Mouse (Mus musculus) intestine, embryonic 16.5 days (tissue): ENCODE data around the gene Chchd1. TPM values are rescaled to one million over a fixed set of nuclear protein-coding genes. Genes with fewer than 3 reads are reported as not detected.
A peak's percentile ranks its signal among the peaks of the same experiment; 100 is the strongest.

ENCODE experiments used
- ATAC-seq: fragments of 200-750 bp; cut with Nextera tagmentation; 2 replicates; pipeline ENCODE4 v1.8.0; 2017; ENCODE audit warnings: moderate TSS enrichment, moderate library complexity
- H3K27ac ChIP-seq: fragments of 300-500 bp; sonication (generic); 2 replicates; pipeline ENCODE4 v1.5.1; 2014; ENCODE audit warnings: mild to moderate bottlenecking, low read length
- H3K27me3 ChIP-seq: fragments of 300-500 bp; sonication (generic); replicated peaks from 2 replicates; pipeline ENCODE4 v1.6.1; 2014; ENCODE audit warnings: low read length, control low read depth, mixed read lengths; ENCODE audit not compliant: control insufficient read depth, insufficient read depth
- H3K36me3 ChIP-seq: fragments of 300-500 bp; sonication (generic); 2 replicates; pipeline ENCODE4 v1.6.1; 2014; ENCODE audit warnings: low read length, control low read depth; ENCODE audit not compliant: control insufficient read depth, insufficient read depth
- H3K4me1 ChIP-seq: fragments of 300-500 bp; sonication (generic); 2 replicates; pipeline ENCODE4 v1.6.1; 2014; ENCODE audit warnings: low read length, control low read depth, mixed read lengths; ENCODE audit not compliant: control insufficient read depth, insufficient read depth
- H3K4me2 ChIP-seq: fragments of 300-500 bp; sonication (generic); 2 replicates; pipeline ENCODE4 v1.6.1; 2014; ENCODE audit warnings: low read depth, low read length, control low read depth
- H3K4me3 ChIP-seq: fragments of 300-500 bp; sonication (generic); 2 replicates; pipeline ENCODE4 v1.5.1; 2014; ENCODE audit warnings: mild to moderate bottlenecking, low read length
- H3K9ac ChIP-seq: fragments of 300-500 bp; sonication (generic); 2 replicates; pipeline ENCODE4 v1.6.1; 2014; ENCODE audit warnings: low read depth, low read length
- H3K9me3 ChIP-seq: fragments of 300-500 bp; sonication (generic); 2 replicates; pipeline ENCODE4 v1.6.1; 2016; ENCODE audit warnings: low read length, control low read depth; ENCODE audit not compliant: control insufficient read depth
- WGBS: fragments of 180-500 bp; shearing (Covaris S2); extraction: QIAGEN DNeasy Blood & Tissue Kit; methylation state at CpG from one replicate; pipeline ENCODE4 v1.1.7; 2014; 5-methylcytosine and 5-hydroxymethylcytosine counted together
- microRNA-seq: library from miRNA; unstranded; fragments of <30 nt; microRNA quantifications from one replicate; pipeline ENCODE4, GENCODE M21; 2016
- polyA plus RNA-seq: library from polyadenylated mRNA; unstranded; fragments of >200 nt; fragmentation: Nextera tagmentation; extraction: Ambion mirVana; gene quantifications from 2 replicates; pipeline ENCODE4 v1.2.1, GENCODE M21; 2015

Gene Chchd1
- polyA plus RNA-seq, 1 experiment from 2014 or later: 190 TPM

DNA sequence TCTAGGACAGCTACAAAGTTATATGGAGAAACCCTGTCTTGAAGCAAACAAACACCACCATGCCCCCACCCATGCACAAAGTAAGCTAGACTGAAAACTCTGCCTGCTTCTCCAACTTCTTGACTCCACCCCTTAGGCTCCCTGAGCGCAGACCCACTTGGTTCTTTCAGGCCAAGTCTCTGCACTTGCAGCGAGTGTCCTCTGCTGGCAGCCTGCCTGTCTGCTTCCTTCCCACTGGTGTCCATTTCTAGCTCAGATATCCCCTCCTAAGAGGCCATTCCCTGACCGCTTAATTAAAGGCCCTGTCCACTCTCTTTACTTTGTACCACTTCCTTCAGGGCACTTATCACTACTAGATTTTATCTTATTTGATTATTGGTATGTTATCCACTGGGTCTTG, 40.8 kb downstream of the Chchd1 start:
- H3K4me3 ChIP-seq: no peak overlapping the region
- no peaks in the 10 kb centered on the region for H3K4me1 ChIP-seq
- ATAC-seq: no peak
- no peaks in the 10 kb centered on the region for H3K27me3 ChIP-seq
- H3K36me3 ChIP-seq: peaks cover 7% of the 10 kb centered on the region; the same call in 1 of the 2 replicates
- no peak overlapping the region for H3K27ac ChIP-seq
- H3K9ac ChIP-seq: no peak overlapping the region
- H3K9me3 ChIP-seq: no peaks in the 10 kb centered on the region
- H3K4me2 ChIP-seq: no peak overlapping the region
- 69% methylated on average over 3 of the region's 3 CpGs for WGBS

DNA sequence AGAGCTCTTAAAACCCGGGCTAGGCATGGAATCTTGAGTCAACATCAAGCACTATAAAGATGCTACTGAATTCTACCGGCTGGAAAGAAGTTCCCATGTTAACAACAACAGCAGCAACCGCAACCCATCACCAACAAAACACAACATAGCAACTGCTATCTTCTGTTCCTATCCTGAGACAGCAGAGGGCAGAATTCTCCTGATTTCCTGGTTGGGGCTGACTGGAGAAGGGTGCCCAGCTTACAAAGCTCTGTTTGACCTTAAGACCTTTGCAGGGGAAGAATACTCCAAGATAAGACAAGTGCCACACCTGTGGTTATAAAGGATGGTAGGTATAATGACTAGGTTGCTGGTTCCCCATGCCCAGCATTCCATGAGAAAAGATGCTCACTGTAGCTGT, 44.1 kb downstream of the Chchd1 start:
- H3K4me1 ChIP-seq: peaks cover 2% of the 10 kb centered on the region
- H3K27ac ChIP-seq: no peak overlapping the region
- ATAC-seq: no peak
- no peak overlapping the region for H3K9ac ChIP-seq
- no peak overlapping the region for H3K4me3 ChIP-seq
- H3K9me3 ChIP-seq: no peaks in the 10 kb centered on the region
- whole genome bisulfite sequencing: 71% methylated on average over 3 of the region's 3 CpGs
- no peaks in the 10 kb centered on the region for H3K27me3 ChIP-seq
- H3K4me2 ChIP-seq: no peak overlapping the region
- peaks cover 1% of the 10 kb centered on the region; the same call in 1 of the 2 replicates for H3K36me3 ChIP-seq

DNA sequence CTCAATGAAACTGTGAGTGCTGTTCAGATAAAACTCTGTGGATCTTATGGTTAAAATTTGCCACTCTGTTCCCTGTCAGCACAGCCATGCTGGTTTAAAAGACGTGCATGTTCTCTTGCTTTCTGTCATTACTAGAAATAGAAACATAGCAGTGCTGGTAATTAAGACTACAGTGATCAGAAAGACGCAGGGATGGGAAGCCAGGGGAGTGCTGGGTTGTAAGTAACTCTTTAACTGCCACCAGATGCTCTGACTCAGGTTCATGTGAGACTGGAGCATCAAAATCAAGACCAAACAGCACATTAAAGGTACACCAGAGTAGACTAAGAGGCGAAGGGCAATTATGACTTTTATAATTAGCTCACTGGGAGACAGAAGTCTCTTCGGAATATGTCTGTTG, 45.6 kb downstream of the Chchd1 start:
- H3K27ac ChIP-seq: no peak overlapping the region
- H3K4me2 ChIP-seq: no peak overlapping the region
- H3K4me3 ChIP-seq: no peak overlapping the region
- WGBS: 68% methylated on average over 4 of the region's 4 CpGs
- H3K9me3 ChIP-seq: no peaks in the 10 kb centered on the region
- H3K36me3 ChIP-seq: no peaks in the 10 kb centered on the region; the same call in 1 of the 2 replicates
- ATAC-seq: no peak
- H3K9ac ChIP-seq: no peak overlapping the region
- H3K27me3 ChIP-seq: no peaks in the 10 kb centered on the region
- peaks cover 2% of the 10 kb centered on the region for H3K4me1 ChIP-seq

DNA sequence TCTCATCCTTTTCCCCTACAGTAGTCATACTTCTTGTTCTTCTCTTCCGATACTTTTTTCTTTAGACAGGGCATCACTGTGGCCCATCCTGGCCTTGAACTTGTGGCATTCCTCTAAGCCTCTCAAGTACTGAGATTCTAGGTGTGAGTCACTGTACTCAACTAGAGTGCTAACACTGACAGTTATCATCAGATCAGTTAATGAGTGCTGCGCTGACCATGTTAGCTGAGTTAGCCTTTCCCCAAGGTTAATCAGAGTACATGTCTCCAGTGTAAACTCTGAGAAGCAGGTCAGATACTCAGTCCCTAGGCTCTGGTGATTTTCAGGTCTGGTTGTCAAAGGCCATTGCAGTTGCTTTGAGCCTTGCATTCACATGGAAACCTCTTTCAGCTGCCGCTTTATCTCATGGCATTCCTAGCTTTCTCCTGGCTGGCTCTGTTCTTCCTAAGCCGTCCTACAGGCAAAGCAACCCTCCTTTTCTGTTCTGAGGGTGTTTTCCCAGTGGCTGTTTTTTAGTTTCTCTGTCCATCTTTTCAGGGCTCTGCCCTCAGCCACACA, 46.8 kb downstream of the Chchd1 start:
- no peaks in the 10 kb centered on the region for H3K9me3 ChIP-seq
- ATAC-seq: peak; percentile 55
- no peak overlapping the region for H3K4me2 ChIP-seq
- no peaks in the 10 kb centered on the region for H3K27me3 ChIP-seq
- WGBS: 73% methylated on average over 4 of the region's 4 CpGs
- H3K4me3 ChIP-seq: no peak overlapping the region
- peaks cover 2% of the 10 kb centered on the region for H3K4me1 ChIP-seq
- no peaks in the 10 kb centered on the region for H3K36me3 ChIP-seq
- peak overlapping the region; percentile 67; the same call in 1 of the 2 replicates for H3K27ac ChIP-seq
- no peak overlapping the region for H3K9ac ChIP-seq

DNA sequence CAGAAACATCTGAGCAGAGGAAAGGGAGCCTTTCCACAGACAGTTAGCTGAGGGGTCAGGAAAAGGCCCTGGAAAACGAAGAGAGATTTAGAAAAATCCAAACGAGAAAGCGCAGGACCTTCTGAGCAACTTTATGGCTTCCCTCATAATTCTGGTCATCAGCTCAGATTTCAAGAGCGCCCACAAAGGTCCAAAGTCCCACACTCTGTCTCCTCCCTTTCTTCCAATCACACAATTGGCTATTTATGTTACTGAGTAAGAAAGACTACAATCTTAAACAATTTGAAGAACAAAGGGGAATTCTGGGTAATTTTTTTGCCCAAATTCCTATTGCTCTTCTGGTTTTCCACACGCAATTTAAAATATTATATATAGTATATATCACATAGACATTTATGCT, 47.7 kb downstream of the Chchd1 start:
- Histone ChIP-seq H3K27ac (peak overlapping the region; percentile 79), H3K4me3 (no peak overlapping the region), H3K9ac (peak overlapping the region; percentile 34; the same call in 1 of the 2 replicates), H3K36me3 (peaks cover 4% of the 10 kb centered on the region), H3K27me3 (no peaks in the 10 kb centered on the region), H3K4me1 (peaks cover 2% of the 10 kb centered on the region), H3K9me3 (no peaks in the 10 kb centered on the region), H3K4me2 (peak overlapping the region; percentile 30)
- peak; percentile 79 for ATAC-seq
- WGBS: 57% methylated on average over 5 of the region's 5 CpGs

DNA sequence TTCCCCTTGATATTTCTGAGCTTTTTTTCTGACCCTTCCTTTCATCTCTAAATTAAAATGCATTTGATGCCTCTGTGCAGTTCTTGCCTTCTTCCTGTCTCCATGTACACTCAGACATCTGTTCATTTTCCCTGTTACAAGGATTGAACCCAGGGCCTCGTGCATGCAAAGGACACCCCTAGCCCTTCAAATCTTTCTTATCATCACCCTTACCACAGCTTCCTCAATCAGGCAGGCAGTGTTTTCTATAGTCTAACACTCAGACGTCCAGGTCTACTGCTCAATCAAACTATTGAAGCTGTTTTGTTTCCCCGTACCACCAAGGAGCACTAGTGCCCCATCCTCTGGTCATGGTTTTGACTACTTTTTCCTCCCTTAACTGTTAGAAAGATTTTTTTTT, 51.0 kb downstream of the Chchd1 start:
- Histone ChIP-seq H3K27me3 (no peaks in the 10 kb centered on the region), H3K36me3 (peaks cover 10% of the 10 kb centered on the region), H3K4me2 (no peak overlapping the region), H3K4me3 (no peak overlapping the region), H3K4me1 (peaks cover 2% of the 10 kb centered on the region), H3K9me3 (no peaks in the 10 kb centered on the region), H3K9ac (no peak overlapping the region), H3K27ac (no peak overlapping the region)
- ATAC-seq: no peak
- WGBS: 70% methylated on average over 3 of the region's 3 CpGs

Small RNA genes lying within 50 kb of the gene (microRNA-seq; reads per million reads assigned to microRNA genes)
- 1.1 reads per million for gene Mir6946

Other genes starting within 250 kb of the Chchd1 start
- 45.9 TPM in 2 replicates for gene Anxa7, start 222.9 kb upstream of the Chchd1 start, polyA plus RNA-seq
- 0.45 and 0.65 TPM in 2 replicates for gene Mss51, start 206.1 kb upstream of the Chchd1 start, polyA plus RNA-seq
- gene Ppp3cb, start 156.4 kb upstream of the Chchd1 start, polyA plus RNA-seq: 17.3 and 22.6 TPM in 2 replicates
- 3.1 and 3.3 TPM in 2 replicates for gene Usp54, start 61.9 kb upstream of the Chchd1 start, polyA plus RNA-seq
- 0.26 and 0.53 TPM in 2 replicates for gene Myoz1, start 46.5 kb upstream of the Chchd1 start, polyA plus RNA-seq
- gene Synpo2l, start 34.7 kb upstream of the Chchd1 start, polyA plus RNA-seq: 0.10 and 0.20 TPM in 2 replicates
- gene Sec24c, start 28.7 kb upstream of the Chchd1 start, polyA plus RNA-seq: 92.7 and 106 TPM in 2 replicates
- gene Fut11, start 8.0 kb upstream of the Chchd1 start, polyA plus RNA-seq: 15.0 and 16.0 TPM in 2 replicates
- gene Zswim8, start 4.5 kb downstream of the Chchd1 start, polyA plus RNA-seq: 21.8 and 23.3 TPM in 2 replicates
- gene Ndst2, start 31.6 kb downstream of the Chchd1 start, polyA plus RNA-seq: 18.3 and 21.2 TPM in 2 replicates
- 33.6 and 35.8 TPM in 2 replicates for gene Camk2g, start 91.1 kb downstream of the Chchd1 start, polyA plus RNA-seq
- 2.7 and 2.9 TPM in 2 replicates for gene Plau, start 133.7 kb downstream of the Chchd1 start, polyA plus RNA-seq
- 51.5 and 56.0 TPM in 2 replicates for gene Vcl, start 226.4 kb downstream of the Chchd1 start, polyA plus RNA-seq